21 mouse cellular contexts compared by ENCODE assay signal in genomic region chr4:117326915-117327314, GRCm38 (mm10).
DNase-seq lines count a peak whose midpoint lies in the region; ATAC-seq and TF ChIP-seq lines count a peak whose summit lies in the region.
"Had no signal": no experiment of that assay in that cellular context is flagged by ENCODE, and none has a peak within 500 bp of the region (broad histone marks: within the 10 kb centered on the region; RNA-seq: fewer than 3 reads in every experiment).

No protein-coding gene starts in this region.

- H3K4me2 ChIP-seq in myocyte (ENCODE audit: low read depth) = no peak overlapping the region

- 0 out of 2 replicates have a peak, but pooled peaks cover 4% of the 10 kb centered on the region for H3K9me3 ChIP-seq in megakaryocyte, embryonic 14.5 days
- H3K9me3 ChIP-seq: G1E had no signal

- H3K79me2 ChIP-seq in myocyte (ENCODE audit: control insufficient read depth, insufficient read depth) = no peaks in the 10 kb centered on the region

- no peak overlapping the region for H3ac ChIP-seq in myocyte (ENCODE audit: control insufficient read depth, insufficient read length)

- peaks cover 68% of the 10 kb centered on the region for H3K27me3 ChIP-seq in megakaryocyte, embryonic 14.5 days (replicated peaks)
- no peaks in the 10 kb centered on the region for H3K27me3 ChIP-seq in myocyte (ENCODE audit: control insufficient read depth, insufficient read depth, insufficient read length)

- H3K36me3 ChIP-seq in megakaryocyte, embryonic 14.5 days (replicated peaks; ENCODE audit: low read length) = no peaks in the 10 kb centered on the region
- H3K36me3 ChIP-seq in myocyte (ENCODE audit: control insufficient read depth, insufficient read depth) = no peaks in the 10 kb centered on the region
- H3K36me3 ChIP-seq: G1E had no signal

- no peak for ATAC-seq in megakaryocyte, adult 5-6 weeks (ENCODE audit: poor library complexity, severe bottlenecking)
- ATAC-seq in monocyte, adult 5-6 weeks (replicated peaks; ENCODE audit: insufficient number of reproducible peaks, low FRiP score, low TSS enrichment, poor library complexity, severe bottlenecking) = no peak
- ATAC-seq in megakaryocyte-erythroid progenitor cell, adult 5-6 weeks (replicated peaks; ENCODE audit: low FRiP score, low TSS enrichment, poor library complexity, severe bottlenecking) = no peak
- ATAC-seq: activated CD4-positive, CD25-positive, alpha-beta regulatory T cell, adult 4 months; CD4-positive, CD25-positive, alpha-beta regulatory T cell, adult 4 months; Patski had no signal

- H3K4me3 ChIP-seq in megakaryocyte, embryonic 14.5 days (replicated peaks) = peak overlapping the region; percentile 18
- H3K4me3 ChIP-seq in myocyte = no peak overlapping the region

- TF ChIP-seq POLR2A in myocyte (IDR thresholded peaks at IDR 0.05; ENCODE audit: insufficient read length, low read depth) = no peak

- DNase-seq in brain, adult 2 months (ENCODE audit: low read depth, low spot score) = peak; percentile 50
- DNase-seq: adrenal gland, adult 2 months; adrenal gland, adult 8-10 months; adrenal gland, postnatal 10 days; adrenal gland, postnatal 14 days; adrenal gland, postnatal 25 days; adrenal gland, postnatal 36 days; B cell, adult 2 months; cerebellum, adult 11 months; cerebellum, adult 11-12 months; cerebellum, adult 18-20 months; cerebellum, adult 2 months had no signal

- H3K4me1 ChIP-seq in megakaryocyte, embryonic 14.5 days = peaks cover 18% of the 10 kb centered on the region

TF ChIP-seq in myocyte, 11 proteins besides CTCF, POLR2A, EP300 and RAD21:
- no peak for TF ChIP-seq E2F4 (IDR thresholded peaks at IDR 0.05; ENCODE audit: insufficient read depth)
- peak in 2 of 3 experiments; percentile 68 to 89 for TF ChIP-seq MYOG (IDR thresholded peaks at IDR 0.05; ENCODE audit: control insufficient read depth in 1 of 3, insufficient read depth in 1 of 3, insufficient read length in 2 of 3, low read depth in 2 of 3)
- no peak for TF ChIP-seq CEBPB (IDR thresholded peaks at IDR 0.05; ENCODE audit: insufficient read depth, poor library complexity, severe bottlenecking)
- no peak for TF ChIP-seq TCF12 (IDR thresholded peaks at IDR 0.05; ENCODE audit: insufficient read depth, poor library complexity, severe bottlenecking)
- TF ChIP-seq USF1 (IDR thresholded peaks at IDR 0.05; ENCODE audit: low read depth) = no peak
- TF ChIP-seq TCF3 (IDR thresholded peaks at IDR 0.05; ENCODE audit: insufficient read length, low read depth) = peak; percentile 60
- peak in 2 of 3 experiments; percentile 49 to 65 for TF ChIP-seq MYOD1 (IDR thresholded peaks at IDR 0.05; ENCODE audit: control insufficient read depth in 1 of 3, insufficient read length in 2 of 3, low read depth in 2 of 3)
- TF ChIP-seq POLR2AphosphoS2 (IDR thresholded peaks at IDR 0.05; ENCODE audit: insufficient read length, low read depth) = no peak
- no peak for TF ChIP-seq SRF (IDR thresholded peaks at IDR 0.05; ENCODE audit: control insufficient read depth, insufficient read length, low read depth)
TF ChIP-seq in myocyte: peak in this region for 3.
